Mouse (Mus musculus) left cerebral cortex, postnatal 36 days (tissue): Measurements from ENCODE around the gene Det1. TPM values are rescaled to one million over a fixed set of nuclear protein-coding genes. Genes with fewer than 3 reads are reported as not detected.

Source experiments
- DNase-seq, 2 experiments: peaks; one replicate each; pipeline ENCODE4 v3.0.0; 2021 to 2022; ENCODE audit warnings: low spot score in 2 of 2, mixed read lengths in 1 of 2
- intact Hi-C: fragments of 180-260 bp; cut with DNase I; formaldehyde crosslinking; loops from one replicate; pipeline ENCODE4 v1.15.1; 2025
- microRNA-seq: library from miRNA; unstranded; fragments of <30 nt; microRNA quantifications from one replicate; pipeline ENCODE4 v1.2.0, GENCODE M21; 2022
- total RNA-seq, 2 experiments: library from RNA; stranded (reverse); gene quantifications; 2 replicates each; pipeline ENCODE4 v1.2.3; 2021

Det1 gene
- total RNA-seq, 2 experiments from 2014 or later = 6.0 to 6.4 TPM

GRCm38 (mm10) chr7:78793895-78794570, 53.0 kb downstream of the Det1 start:
- no peak for DNase-seq

GRCm38 (mm10) chr7:78791359-78792222, 55.5 kb downstream of the Det1 start:
- DNase-seq = peak; percentile 36 to 56
- intact Hi-C loops = loop anchor here (1.0 to 10.0 kb wide), 2 partner anchors 99 to 293 kb away; no protein-coding TSS in a partner anchor

More at GRCm38 (mm10) chr7:78793895-78794570, 53.0 kb downstream of the Det1 start:
- intact Hi-C loops = loop anchor here (10.0 kb wide), 1 partner anchor 291 kb away; no protein-coding TSS in a partner anchor

DNA sequence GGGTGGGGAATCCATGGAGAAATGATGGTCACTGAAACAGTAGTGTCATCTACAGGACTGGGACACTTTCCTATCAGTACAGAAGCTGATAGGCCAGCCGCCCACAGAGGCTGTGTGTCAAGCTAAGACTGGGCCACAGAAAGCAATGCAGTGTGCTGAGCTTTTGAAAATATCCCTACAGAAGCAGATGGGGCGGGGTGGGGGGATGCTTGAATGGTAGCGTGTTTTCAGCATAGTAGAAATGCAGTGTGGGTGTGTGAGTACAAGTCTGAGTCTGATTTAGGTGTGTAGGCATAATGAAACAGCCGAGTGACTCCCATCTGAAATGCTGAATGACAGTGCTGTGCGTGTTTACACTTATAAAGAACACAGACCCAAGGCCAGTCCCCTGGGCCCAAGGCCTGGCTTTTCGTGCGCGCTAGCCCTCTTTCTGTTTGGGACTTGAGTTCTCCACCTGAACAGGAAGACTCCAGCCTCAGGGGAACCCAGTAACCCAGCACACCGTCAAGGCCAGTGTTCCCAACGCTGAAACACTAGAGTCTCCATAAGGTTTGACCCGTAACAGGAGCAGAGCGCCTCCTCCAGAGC, 59.2 kb downstream of the Det1 start:
- no peak for DNase-seq
- intact Hi-C loops = no loop called here

DNA sequence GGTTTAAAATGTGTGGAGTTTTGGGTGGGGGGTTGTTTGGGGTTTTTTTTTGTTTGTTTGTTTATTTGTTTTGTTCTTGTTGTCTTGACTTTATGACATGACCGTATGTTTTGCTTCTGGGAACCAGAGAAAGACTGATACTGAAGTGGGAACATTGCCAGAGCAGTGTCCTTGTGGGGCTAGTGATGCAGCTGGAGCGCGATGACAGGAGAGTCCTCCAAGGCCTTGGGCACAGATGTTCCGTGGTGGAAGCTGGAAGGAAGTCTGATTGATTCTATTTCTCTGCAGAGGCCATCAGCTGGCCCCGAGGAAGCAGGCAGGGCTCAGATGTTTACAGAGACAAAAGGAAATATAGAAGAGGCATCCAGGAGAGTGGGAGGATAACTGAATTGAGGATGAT, 61.2 kb downstream of the Det1 start:
- intact Hi-C loops = no loop called here
- DNase-seq = no peak

- DNase-seq = peak; percentile 84 to 87
- intact Hi-C loops = no loop called here
Measured at GRCm38 (mm10) chr7:78782639-78783581, 64.2 kb downstream of the Det1 start, which contains the start of the genes Mrps11 and Mrpl46. Mrps11 (plus strand) TSS chr7:78783119. Mrpl46 (minus strand) TSS chr7:78783531.

DNA sequence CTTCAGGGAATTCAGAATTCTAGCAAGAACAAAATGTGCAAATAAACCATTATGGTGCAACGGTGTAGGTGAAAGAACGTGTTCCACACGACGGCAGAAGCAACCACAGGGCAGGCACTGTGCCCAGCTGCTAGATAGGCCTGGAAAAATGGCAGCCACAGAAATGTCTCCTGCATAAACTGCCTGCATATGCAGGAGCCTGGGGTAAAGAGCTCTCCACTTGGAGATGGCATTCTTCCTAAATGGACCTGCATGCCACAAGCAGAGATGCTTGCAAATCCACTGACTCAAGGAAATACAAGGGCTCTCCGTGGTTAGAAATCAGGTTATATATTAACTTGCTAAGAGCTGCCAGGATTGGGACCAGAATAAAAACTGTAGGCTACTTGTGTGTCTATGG, 68.3 kb downstream of the Det1 start:
- DNase-seq = no peak
- intact Hi-C loops = no loop called here

Small RNA genes lying within 50 kb of the gene (microRNA-seq; reads per million reads assigned to microRNA genes)
- gene Mir7-2 = 77.9 reads per million, percentile 54 among the genes with 10 or more reads in this experiment

Other genes with a start within 250 kb of the Det1 start
- 100 to 1,000 TPM; 138 to 174 TPM for gene Ntrk3, start 109.3 kb downstream of the Det1 start, total RNA-seq
- gene Mrps11, start 64.1 kb downstream of the Det1 start, total RNA-seq = 10 to 100 TPM; 38.6 to 38.8 TPM
- 10 to 100 TPM; 32.0 to 38.1 TPM for gene Mrpl46, start 63.7 kb downstream of the Det1 start, total RNA-seq
- gene Aen, start 48.6 kb upstream of the Det1 start, total RNA-seq = 10 to 100 TPM; 20.2 to 24.0 TPM
- 1 to 10 TPM; 1.2 TPM for gene Isg20, start 66.2 kb upstream of the Det1 start, total RNA-seq
- gene Acan, start 206.2 kb upstream of the Det1 start, total RNA-seq = 1 to 10 TPM; 3.5 to 4.1 TPM